Mouse (Mus musculus): ENCODE measurements around the gene C1ql1. TPM values are rescaled to one million over a fixed set of nuclear protein-coding genes. Genes with fewer than 3 reads are reported as not detected.

The C1ql1 gene
- total RNA-seq (2023): not detected in 4 replicates

DNA sequence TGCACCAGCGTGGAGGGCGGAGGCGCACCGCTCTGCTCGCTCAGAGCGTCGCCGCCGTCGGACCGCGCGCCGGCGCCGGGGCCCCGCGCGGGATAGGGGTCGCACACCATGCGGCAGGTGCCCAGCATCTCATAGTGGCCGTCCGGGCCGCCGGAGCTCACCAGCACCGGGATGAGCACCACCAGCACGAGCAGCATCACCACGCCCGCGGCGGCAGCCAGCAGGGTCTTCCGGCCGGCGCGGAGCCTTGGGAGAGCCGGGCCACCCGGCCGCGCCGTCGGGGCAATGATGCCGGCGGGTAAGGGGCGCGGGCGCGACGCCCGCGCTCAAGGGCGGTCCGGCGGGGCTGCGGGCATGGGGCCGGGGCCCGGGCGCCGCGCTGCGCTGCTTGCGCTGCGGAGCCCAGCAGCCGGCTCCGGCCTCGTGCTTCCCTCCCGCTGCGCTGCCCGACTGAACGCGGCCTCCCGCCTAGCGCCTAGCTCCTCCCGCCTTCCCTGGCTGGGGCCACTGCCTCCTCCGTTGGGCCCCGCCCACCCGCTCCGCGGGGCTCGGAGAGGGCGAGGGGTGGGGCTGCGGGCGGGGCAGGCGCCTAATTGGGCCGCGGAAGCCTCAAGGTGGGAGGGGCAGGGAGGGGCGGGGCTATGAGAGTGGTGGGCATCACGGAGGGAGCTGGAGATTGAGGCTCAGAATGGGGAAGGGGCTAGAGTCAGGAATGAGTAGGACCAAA lies at the start of gene C1ql1:
Gene C1ql1, minus strand, starts transcription at position 424 of the 727 bp plus-strand sequence.

GRCm38 (mm10) chr11:102924557-102925350 lies 21.7 kb downstream of the C1ql1 start, which contains the start of gene Kif18b:
Kif18b (minus strand) TSS chr11:102925124.

GRCm38 (mm10) chr11:102900763-102901162 lies 45.7 kb downstream of the C1ql1 start, which contains the start of gene Gfap:
Gfap (minus strand) TSS chr11:102900912.

Other genes with a start within 250 kb of the C1ql1 start
- gene Ccdc43, start 248.9 kb downstream of the C1ql1 start, total RNA-seq (2023): 25.1 to 37.5 TPM (median 30.4 TPM) in 4 replicates
- gene Adam11, start 185.2 kb downstream of the C1ql1 start, total RNA-seq (2023): 2.1 TPM in 1 of 4 replicates, not detected in the others
- not detected in 4 replicates for gene Gjc1, start 127.0 kb downstream of the C1ql1 start, total RNA-seq (2023)
- gene Higd1b, start 110.8 kb downstream of the C1ql1 start, total RNA-seq (2023): not detected in 4 replicates
- gene Eftud2, start 65.7 kb downstream of the C1ql1 start, total RNA-seq (2023): 133 to 168 TPM (median 155 TPM) in 4 replicates
- not detected in 4 replicates for gene Ccdc103, start 65.5 kb downstream of the C1ql1 start, total RNA-seq (2023)
- gene Fam187a, start 61.5 kb downstream of the C1ql1 start, total RNA-seq (2023): not detected in 4 replicates
- gene Gfap, start 45.8 kb downstream of the C1ql1 start, total RNA-seq (2023): not detected in 4 replicates
- gene Kif18b, start 21.6 kb downstream of the C1ql1 start, total RNA-seq (2023): 0.38 to 0.83 TPM (median 0.46 TPM) in 4 replicates
- 64.9 to 70.9 TPM (median 67.6 TPM) in 4 replicates for gene Nmt1, start 81.5 kb upstream of the C1ql1 start, total RNA-seq (2023)
- gene Dcakd, start 81.6 kb upstream of the C1ql1 start, total RNA-seq (2023): 13.1 to 16.8 TPM (median 14.1 TPM) in 4 replicates
- gene Plcd3, start 155.0 kb upstream of the C1ql1 start, total RNA-seq (2023): 2.2 to 3.2 TPM (median 2.7 TPM) in 4 replicates
- gene Acbd4, start 155.0 kb upstream of the C1ql1 start, total RNA-seq (2023): 46.9 to 51.0 TPM (median 48.0 TPM) in 4 replicates
- 58.8 to 66.9 TPM (median 59.9 TPM) in 4 replicates for gene Hexim1, start 169.5 kb upstream of the C1ql1 start, total RNA-seq (2023)
- 2.2 to 7.7 TPM (median 4.4 TPM) in 4 replicates for gene Hexim2, start 185.7 kb upstream of the C1ql1 start, total RNA-seq (2023)
- 348 to 376 TPM (median 367 TPM) in 4 replicates for gene Fmnl1, start 224.4 kb upstream of the C1ql1 start, total RNA-seq (2023)